In genomic region chr13:51651408-51652064, GRCm38 (mm10) we compare ENCODE assay signal across 8 mouse cellular contexts. TPM values are rescaled to one million over a fixed set of nuclear protein-coding genes. Genes with fewer than 3 reads are reported as not detected.
A peak's percentile ranks its signal among the peaks of the same experiment; 100 is the strongest.
DNase-seq lines count a peak whose midpoint lies in the region; ATAC-seq lines count a peak whose summit lies in the region.

Secisbp2 (plus strand) TSS chr13:51651697.

- ATAC-seq in intestine, embryonic 14.5 days (replicated peaks; ENCODE audit: low FRiP score, low TSS enrichment, low read depth) = peak; percentile 94

- no peaks in the 10 kb centered on the region for H3K27me3 ChIP-seq in intestine, embryonic 14.5 days (replicated peaks; ENCODE audit: control insufficient read depth, insufficient read depth, low read length)

- H3K4me3 ChIP-seq in intestine, embryonic 14.5 days (ENCODE audit: low read depth, low read length) = peak within 1 kb of the TSS; percentile 67

- intact Hi-C loops in left cerebral cortex, postnatal 14 days (cut with DNase I) = no loop called here

- peak within 1 kb of the TSS; percentile 79 for H3K9ac ChIP-seq in intestine, embryonic 14.5 days (ENCODE audit: low read length)

- DNase-seq in adrenal gland, adult (ENCODE audit: inconsistent age in 2 of 2, low spot score in 1 of 2) = peak; percentile 95 to 98
- peak; percentile 94 for DNase-seq in embryo, embryonic 10.5 days (ENCODE audit: low spot score)
- DNase-seq in gastrocnemius, postnatal 25 days = peak; percentile 92
- peak; percentile 95 for DNase-seq in intestine, embryonic 14.5 days (ENCODE audit: low spot score)
- DNase-seq in left cerebral cortex, postnatal 14 days (ENCODE audit: low spot score in 2 of 2) = peak; percentile 92 to 95
- peak; percentile 94 for DNase-seq in mesoderm, embryonic 11.5 days (ENCODE audit: low read depth, low spot score)
- peak; percentile 92 for DNase-seq in right cerebral cortex, postnatal 36 days (ENCODE audit: low spot score in 2 of 2)
- DNase-seq in yolk sac, embryonic 10.5 days (ENCODE audit: low spot score) = peak; percentile 93

- H3K27ac ChIP-seq in intestine, embryonic 14.5 days (ENCODE audit: low read depth) = peak within 1 kb of the TSS; percentile 82

- WGBS in intestine, embryonic 14.5 days = under 1% methylated on average over 69 of the region's 69 CpGs

- H3K9me3 ChIP-seq in intestine, embryonic 14.5 days (ENCODE audit: control insufficient read depth, low read length) = no peaks in the 10 kb centered on the region

- H3K36me3 ChIP-seq in intestine, embryonic 14.5 days (ENCODE audit: control insufficient read depth, insufficient read depth, low read length) = peaks cover 43% of the 10 kb centered on the region

- H3K4me1 ChIP-seq in intestine, embryonic 14.5 days (replicated peaks; ENCODE audit: control insufficient read depth, insufficient read depth, low read length) = peaks cover 12% of the 10 kb centered on the region

- H3K4me2 ChIP-seq in intestine, embryonic 14.5 days (ENCODE audit: low read length) = peak within 1 kb of the TSS; percentile 81

RNA-seq across cellular contexts. Expression of gene Secisbp2, which starts in this region (rescaled TPM):
- total RNA-seq in gastrocnemius, postnatal 25 days (2021) = 10 to 100 TPM in 1 of 2 experiments, 1 to 10 TPM in 1; 8.7 to 11.4 TPM
- polyA plus RNA-seq in intestine, embryonic 14.5 days (2014; fragmentation: Nextera tagmentation; extraction: Ambion mirVana) = 30.2 and 30.6 TPM in 2 replicates
- total RNA-seq in left cerebral cortex, postnatal 14 days (2021) = 10 to 100 TPM; 16.0 to 16.9 TPM

Comparison
In these comparisons a context has a peak if more than half of its experiments do, and no peak if none do; other contexts are left out.
1. Peak in every context shown above with its lines: DNase-seq, ATAC-seq, H3K4me3 ChIP-seq and H3K27ac ChIP-seq.